Comparison of ENCODE assay signal across 8 mouse cellular contexts in genomic region chr2:32430701-32431676, GRCm38 (mm10). TPM values are rescaled to one million over a fixed set of nuclear protein-coding genes. Genes with fewer than 3 reads are reported as not detected.
DNase-seq lines count a peak whose midpoint lies in the region; ATAC-seq lines count a peak whose summit lies in the region.

No protein-coding gene starts in this region.

- H3K27ac ChIP-seq in hindbrain, embryonic 11.5 days (ENCODE audit: low read depth, low read length), result peak overlapping the region; percentile 72

- peak overlapping the region; percentile 46 for H3K4me3 ChIP-seq in hindbrain, embryonic 11.5 days (ENCODE audit: low read depth, low read length)

- 11% methylated on average over 18 of the region's 18 CpGs for WGBS in hindbrain, embryonic 11.5 days

- H3K36me3 ChIP-seq in hindbrain, embryonic 11.5 days (ENCODE audit: control insufficient read depth, insufficient read depth, low read length), result no peaks in the 10 kb centered on the region

- H3K27me3 ChIP-seq in hindbrain, embryonic 11.5 days (ENCODE audit: control insufficient read depth, insufficient read depth, low read length), result no peaks in the 10 kb centered on the region

- H3K4me1 ChIP-seq in hindbrain, embryonic 11.5 days (replicated peaks; ENCODE audit: control insufficient read depth, insufficient read depth, low read length), result peaks cover 4% of the 10 kb centered on the region; the same call in 1 of the 2 replicates

- H3K9me3 ChIP-seq in hindbrain, embryonic 11.5 days (ENCODE audit: control insufficient read depth, low read length), result no peaks in the 10 kb centered on the region

- peak; percentile 95 for ATAC-seq in hindbrain, embryonic 11.5 days (ENCODE audit: low FRiP score)
- ATAC-seq in erythroblast, adult 5-6 weeks (replicated peaks; ENCODE audit: low FRiP score, poor library complexity, severe bottlenecking), result no peak

- peak overlapping the region; percentile 73 for H3K9ac ChIP-seq in hindbrain, embryonic 11.5 days (ENCODE audit: low read depth, low read length)

- DNase-seq in Muller cell, postnatal 12 days (ENCODE audit: inconsistent ontology term), result peak; percentile 87
- DNase-seq in cerebellum, postnatal 14 days, result peak; percentile 90 to 92
- peak; percentile 74 to 85 for DNase-seq in frontal cortex, postnatal 14 days (ENCODE audit: low spot score in 2 of 2)
- peak; percentile 90 for DNase-seq in hindbrain, embryonic 11.5 days (ENCODE audit: low spot score)
- DNase-seq in layer of hippocampus, postnatal 10 days (ENCODE audit: low spot score in 2 of 2), result peak; percentile 77 to 81
- DNase-seq in lung, postnatal 10 days, result peak; percentile 82
- peak; percentile 92 to 97 for DNase-seq in right cerebral cortex, postnatal 10 days (ENCODE audit: low spot score in 2 of 2)

- peak overlapping the region; percentile 77 for H3K4me2 ChIP-seq in hindbrain, embryonic 11.5 days (replicated peaks; ENCODE audit: low read depth, low read length)

RNA-seq across cellular contexts. Expression of gene Naif1, which starts 19.3 kb away (rescaled TPM):
- polyA plus RNA-seq in hindbrain, embryonic 11.5 days (2014; fragmentation: Nextera tagmentation; extraction: Ambion mirVana), result 5.2 and 6.0 TPM in 2 replicates
- total RNA-seq in layer of hippocampus, postnatal 10 days (2021), result 1 to 10 TPM; 3.4 TPM
- total RNA-seq in erythroblast, adult 5-6 weeks (2015; ENCODE audit: low replicate concordance), result 0.77 and 0.84 TPM in 2 replicates
- 0.98 and 2.1 TPM in 2 replicates for total RNA-seq in erythroblast, adult 5-6 weeks (2017; ENCODE audit: low replicate concordance)

RNA-seq across cellular contexts. Expression of gene Slc25a25, which starts 20.3 kb away (rescaled TPM):
- 19.5 and 28.4 TPM in 2 replicates for polyA plus RNA-seq in hindbrain, embryonic 11.5 days (2014; fragmentation: Nextera tagmentation; extraction: Ambion mirVana)
- total RNA-seq in layer of hippocampus, postnatal 10 days (2021), result 10 to 100 TPM; 46.0 to 48.9 TPM
- 2.1 and 6.3 TPM in 2 replicates for total RNA-seq in erythroblast, adult 5-6 weeks (2015; ENCODE audit: low replicate concordance)
- 4.2 and 16.2 TPM in 2 replicates for total RNA-seq in erythroblast, adult 5-6 weeks (2017; ENCODE audit: low replicate concordance)

RNA-seq across cellular contexts. Expression of gene Ptges2, which starts 35.3 kb away (rescaled TPM):
- 30.2 and 30.8 TPM in 2 replicates for polyA plus RNA-seq in hindbrain, embryonic 11.5 days (2014; fragmentation: Nextera tagmentation; extraction: Ambion mirVana)
- total RNA-seq in layer of hippocampus, postnatal 10 days (2021), result 10 to 100 TPM; 42.0 to 42.5 TPM
- total RNA-seq in erythroblast, adult 5-6 weeks (2015; ENCODE audit: low replicate concordance), result 1.5 and 1.7 TPM in 2 replicates
- total RNA-seq in erythroblast, adult 5-6 weeks (2017; ENCODE audit: low replicate concordance), result 2.8 and 6.6 TPM in 2 replicates

RNA-seq across cellular contexts. Expression of gene Lcn2, which starts 42.9 kb away (rescaled TPM):
- polyA plus RNA-seq in hindbrain, embryonic 11.5 days (2014; fragmentation: Nextera tagmentation; extraction: Ambion mirVana), result 0.19 TPM in 1 of 2 replicates, not detected in the other
- total RNA-seq in layer of hippocampus, postnatal 10 days (2021), result 1 to 10 TPM; 2.4 to 2.9 TPM
- 2,071 and 2,279 TPM in 2 replicates for total RNA-seq in erythroblast, adult 5-6 weeks (2015; ENCODE audit: low replicate concordance)
- 352 and 444 TPM in 2 replicates for total RNA-seq in erythroblast, adult 5-6 weeks (2017; ENCODE audit: low replicate concordance)

RNA-seq across cellular contexts. Expression of gene 1110008P14Rik, which starts 49.3 kb away (rescaled TPM):
- polyA plus RNA-seq in hindbrain, embryonic 11.5 days (2014; fragmentation: Nextera tagmentation; extraction: Ambion mirVana), result 62.1 and 62.7 TPM in 2 replicates
- total RNA-seq in layer of hippocampus, postnatal 10 days (2021), result 100 to 1,000 TPM; 163 to 168 TPM
- total RNA-seq in erythroblast, adult 5-6 weeks (2015; ENCODE audit: low replicate concordance), result 8.6 and 12.3 TPM in 2 replicates
- total RNA-seq in erythroblast, adult 5-6 weeks (2017; ENCODE audit: low replicate concordance), result 5.1 and 7.7 TPM in 2 replicates

Comparison
In these comparisons a context has a peak if more than half of its experiments do, and no peak if none do; other contexts are left out.
1. RNA of gene Ptges2, which starts 35.3 kb away (total RNA-seq): 42.0 to 42.5 TPM in layer of hippocampus, postnatal 10 days; 1.5 to 6.6 TPM in erythroblast, adult 5-6 weeks; every median in the first group is over 4 times any median in the second.
2. Peak in every context shown above with its lines, with median percentiles within 50 percentile points of each other: DNase-seq.